Comparison of ENCODE assay signal across 8 mouse cellular contexts in the genomic region with DNA sequence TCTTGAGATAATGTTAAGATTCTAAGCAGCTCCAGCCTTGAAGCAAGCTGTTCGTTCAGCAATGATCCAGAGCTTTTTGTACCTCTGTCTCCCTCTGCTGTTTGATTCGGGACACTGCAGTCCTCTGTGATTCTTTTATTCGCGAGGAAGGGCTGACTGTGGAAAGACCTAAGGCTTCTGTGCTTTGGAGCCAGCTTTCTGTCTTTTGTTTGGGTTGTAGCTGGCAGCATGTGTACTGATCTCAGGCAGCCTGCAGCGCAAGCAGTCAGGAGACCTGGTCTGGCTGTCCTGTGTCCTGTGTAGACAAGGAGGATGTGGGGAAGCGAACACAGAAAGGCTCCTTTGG. TPM values are rescaled to one million over a fixed set of nuclear protein-coding genes. Genes with fewer than 3 reads are reported as not detected.
DNase-seq lines count a peak whose midpoint lies in the region; ATAC-seq lines count a peak whose summit lies in the region.

No protein-coding gene starts in this region.

- no peaks in the 10 kb centered on the region for H3K9me3 ChIP-seq in hindbrain, embryonic 13.5 days

- H3K36me3 ChIP-seq in hindbrain, embryonic 13.5 days: no peaks in the 10 kb centered on the region

- peak overlapping the region; percentile 97 for H3K4me2 ChIP-seq in hindbrain, embryonic 13.5 days

- H3K4me3 ChIP-seq in hindbrain, embryonic 13.5 days: peak overlapping the region; percentile 42

- peak overlapping the region; percentile 66; the same call in 1 of the 2 replicates for H3K9ac ChIP-seq in hindbrain, embryonic 13.5 days

- peak; percentile 82 for ATAC-seq in hindbrain, embryonic 13.5 days (ENCODE audit: low FRiP score)

- peak; percentile 87 for DNase-seq in NIH3T3 (ENCODE audit: low read depth)
- DNase-seq in cerebellum, postnatal 10 days: peak; percentile 81 to 85
- DNase-seq in frontal cortex, postnatal 14 days (ENCODE audit: low spot score in 2 of 2): peak; percentile 60 to 84
- DNase-seq in layer of hippocampus, postnatal 14 days (ENCODE audit: low spot score in 2 of 2): peak; percentile 84 to 86
- DNase-seq in lung, postnatal 10 days: peak; percentile 84
- peak; percentile 56 for DNase-seq in retina, adult 2 months (ENCODE audit: low read depth, low spot score)
- DNase-seq in thymus, postnatal 36 days: peak; percentile 47 to 68

- H3K27me3 ChIP-seq in hindbrain, embryonic 13.5 days: 0 out of 2 replicates have a peak, but pooled peaks cover 7% of the 10 kb centered on the region

- H3K27ac ChIP-seq in hindbrain, embryonic 13.5 days: no peak overlapping the region

- WGBS in hindbrain, embryonic 13.5 days: 8% methylated on average over 6 of the region's 6 CpGs

- peaks cover 16% of the 10 kb centered on the region for H3K4me1 ChIP-seq in hindbrain, embryonic 13.5 days (replicated peaks)

RNA-seq across cellular contexts. Expression of a gene that starts 19.6 kb away (rescaled TPM):
- polyA plus RNA-seq in hindbrain, embryonic 13.5 days (2015; fragmentation: Nextera tagmentation; extraction: Ambion mirVana): 0.28 and 0.38 TPM in 2 replicates
- total RNA-seq in layer of hippocampus, postnatal 14 days (2021): under 1 TPM; 0.12 to 0.21 TPM

RNA-seq across cellular contexts. Expression of a gene that starts 49.9 kb away (rescaled TPM):
- 0.08 TPM in 1 of 2 replicates, not detected in the other for polyA plus RNA-seq in hindbrain, embryonic 13.5 days (2015; fragmentation: Nextera tagmentation; extraction: Ambion mirVana)
- not detected for total RNA-seq in layer of hippocampus, postnatal 14 days (2021)

RNA-seq across cellular contexts. Expression of a gene that starts 58.4 kb away (rescaled TPM):
- 26.3 and 27.1 TPM in 2 replicates for polyA plus RNA-seq in hindbrain, embryonic 13.5 days (2015; fragmentation: Nextera tagmentation; extraction: Ambion mirVana)
- total RNA-seq in layer of hippocampus, postnatal 14 days (2021): 10 to 100 TPM; 41.8 to 44.0 TPM
